Mouse (Mus musculus) embryonic facial prominence, embryonic 13.5 days (tissue): ENCODE results near the gene Ezh2. TPM values are rescaled to one million over a fixed set of nuclear protein-coding genes. Genes with fewer than 3 reads are reported as not detected.

ENCODE experiments used
- ATAC-seq: fragments of 200-750 bp; cut with Nextera tagmentation; 2 replicates; pipeline ENCODE4 v1.8.0; 2017; ENCODE audit warnings: low read depth; ENCODE audit not compliant: insufficient number of reproducible peaks, insufficient read depth, low FRiP score, low TSS enrichment
- H3K27ac ChIP-seq: fragments of 300-500 bp; sonication (generic); 2 replicates; pipeline ENCODE4 v1.5.1; 2015; ENCODE audit warnings: moderate library complexity, mild to moderate bottlenecking, inconsistent platforms
- H3K27me3 ChIP-seq: fragments of 300-500 bp; sonication (generic); 2 replicates; pipeline ENCODE4 v1.6.1; 2015; ENCODE audit warnings: mild to moderate bottlenecking, inconsistent platforms
- H3K36me3 ChIP-seq: fragments of 300-500 bp; sonication (generic); 2 replicates; pipeline ENCODE4 v1.6.1; 2015; ENCODE audit warnings: mild to moderate bottlenecking, inconsistent platforms
- H3K4me1 ChIP-seq: fragments of 300-500 bp; sonication (generic); 2 replicates; pipeline ENCODE4 v1.6.1; 2015; ENCODE audit warnings: inconsistent platforms
- H3K4me2 ChIP-seq: fragments of 300-500 bp; sonication (generic); 2 replicates; pipeline ENCODE4 v1.6.1; 2015; ENCODE audit warnings: moderate library complexity, mild to moderate bottlenecking, inconsistent platforms
- H3K4me3 ChIP-seq: fragments of 300-500 bp; sonication (generic); 2 replicates; pipeline ENCODE4 v1.5.1; 2015; ENCODE audit warnings: mild to moderate bottlenecking, inconsistent platforms
- H3K9ac ChIP-seq: fragments of 300-500 bp; sonication (generic); 2 replicates; pipeline ENCODE4 v1.6.1; 2015; ENCODE audit warnings: mild to moderate bottlenecking, inconsistent platforms
- H3K9me3 ChIP-seq: fragments of 300-500 bp; sonication (generic); 2 replicates; pipeline ENCODE4 v1.6.1; 2016; ENCODE audit warnings: inconsistent platforms
- WGBS: fragments of 180-500 bp; shearing (Covaris S2); methylation state at CpG from one replicate; pipeline ENCODE4 v1.1.7; 2015; ENCODE audit warnings: mixed read lengths; 5-methylcytosine and 5-hydroxymethylcytosine counted together
- polyA plus RNA-seq: library from polyadenylated mRNA; unstranded; fragments of >200 nt; fragmentation: Nextera tagmentation; extraction: Ambion mirVana; gene quantifications from 2 replicates; pipeline ENCODE4 v1.2.1, GENCODE M21; 2015

The Ezh2 gene
- polyA plus RNA-seq, 1 experiment from 2014 or later = 152 TPM

GRCm38 (mm10) chr6:47532547-47532946, 62.6 kb downstream of the Ezh2 start:
- 76% methylated on average over 1 of the region's 1 CpGs for WGBS
- Histone ChIP-seq H3K36me3 (peaks cover 89% of the 10 kb centered on the region), H3K4me1 (no peaks in the 10 kb centered on the region), H3K9me3 (no peaks in the 10 kb centered on the region), H3K4me3 (no peak overlapping the region), H3K9ac (no peak overlapping the region), H3K27ac (no peak overlapping the region), H3K27me3 (no peaks in the 10 kb centered on the region), H3K4me2 (no peak overlapping the region)
- no peak for ATAC-seq

DNA sequence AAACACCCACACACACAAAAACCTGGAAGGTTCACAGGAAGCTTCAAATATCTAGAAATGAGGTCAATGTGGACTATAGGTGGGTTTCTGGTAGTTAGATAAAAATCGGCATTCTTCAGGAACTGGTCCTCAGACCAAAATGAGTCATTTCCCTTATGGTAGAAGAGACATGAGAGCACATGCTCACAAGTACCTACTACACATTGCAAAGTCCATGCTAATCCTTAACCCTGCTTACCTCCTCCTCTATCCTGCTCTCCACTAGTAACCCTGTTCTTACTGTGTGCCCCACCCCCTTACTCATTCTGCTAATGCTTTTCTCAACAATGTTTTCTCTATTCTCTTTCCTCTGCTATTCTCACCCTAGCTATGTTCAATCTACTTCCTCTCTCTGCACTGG, 67.5 kb downstream of the Ezh2 start:
- Histone ChIP-seq H3K9ac (no peak overlapping the region), H3K27me3 (no peaks in the 10 kb centered on the region), H3K9me3 (no peaks in the 10 kb centered on the region), H3K4me1 (no peaks in the 10 kb centered on the region), H3K27ac (no peak overlapping the region), H3K36me3 (peaks cover 92% of the 10 kb centered on the region), H3K4me2 (no peak overlapping the region), H3K4me3 (no peak overlapping the region)
- no peak for ATAC-seq
- 78% methylated on average over 1 of the region's 1 CpGs for WGBS

DNA sequence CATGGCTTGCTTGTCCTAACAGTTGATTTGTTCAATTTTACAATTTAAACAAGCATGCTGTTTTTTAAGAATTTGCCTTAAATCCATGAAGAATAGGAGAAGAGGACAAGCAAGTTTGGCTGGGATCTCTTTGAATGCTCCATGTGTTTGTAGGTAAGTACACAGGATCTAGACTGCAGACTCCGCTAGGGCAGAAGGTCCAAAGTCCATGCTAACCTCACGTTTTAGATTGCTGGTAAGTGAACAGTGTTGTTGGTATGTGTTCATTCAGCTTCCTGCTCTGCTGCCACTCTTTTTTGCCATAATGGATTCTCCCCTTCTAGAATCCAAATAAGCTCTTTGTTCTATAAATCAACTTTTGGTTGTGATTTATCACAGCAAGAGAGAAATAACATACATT, 68.0 kb downstream of the Ezh2 start:
- Histone ChIP-seq H3K9ac (no peak overlapping the region), H3K4me3 (no peak overlapping the region), H3K4me1 (no peaks in the 10 kb centered on the region), H3K36me3 (peaks cover 92% of the 10 kb centered on the region), H3K27ac (no peak overlapping the region), H3K27me3 (no peaks in the 10 kb centered on the region), H3K9me3 (no peaks in the 10 kb centered on the region), H3K4me2 (no peak overlapping the region)
- ATAC-seq = no peak
- 79% methylated on average over 2 of the region's 2 CpGs for WGBS

DNA sequence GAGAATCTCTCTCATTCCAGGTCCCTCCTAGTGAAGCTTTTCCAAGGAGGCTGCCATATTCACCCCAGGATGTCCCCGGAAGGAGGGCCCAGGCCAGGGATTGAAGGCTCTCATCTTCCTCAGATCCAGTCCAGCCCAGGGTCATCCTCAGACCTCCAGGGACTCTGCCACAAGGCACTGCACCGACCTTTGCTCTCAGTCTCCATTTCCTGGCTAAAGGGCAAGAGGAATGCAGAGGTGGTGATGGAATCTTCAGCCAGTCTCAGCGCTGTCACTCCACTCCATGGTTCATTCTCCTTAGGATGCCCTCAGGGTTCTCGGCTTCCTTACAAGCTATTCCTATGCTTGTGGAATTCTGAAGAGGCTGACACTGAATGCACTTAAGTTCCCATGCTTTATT, 68.7 kb downstream of the Ezh2 start:
- WGBS = 57% methylated on average over 4 of the region's 4 CpGs
- H3K9me3 ChIP-seq = no peaks in the 10 kb centered on the region
- H3K27me3 ChIP-seq = no peaks in the 10 kb centered on the region
- no peak overlapping the region for H3K9ac ChIP-seq
- no peak for ATAC-seq
- no peaks in the 10 kb centered on the region for H3K4me1 ChIP-seq
- H3K4me2 ChIP-seq = no peak overlapping the region
- H3K4me3 ChIP-seq = no peak overlapping the region
- peaks cover 94% of the 10 kb centered on the region for H3K36me3 ChIP-seq
- no peak overlapping the region for H3K27ac ChIP-seq

GRCm38 (mm10) chr6:47525041-47525440, 70.1 kb downstream of the Ezh2 start:
- no peak for ATAC-seq
- peaks cover 92% of the 10 kb centered on the region for H3K36me3 ChIP-seq
- 82% methylated on average over 2 of the region's 2 CpGs for WGBS

GRCm38 (mm10) chr6:47522431-47522830, 72.7 kb downstream of the Ezh2 start:
- H3K4me1 ChIP-seq = no peaks in the 10 kb centered on the region
- peaks cover 91% of the 10 kb centered on the region for H3K36me3 ChIP-seq
- no peaks in the 10 kb centered on the region for H3K9me3 ChIP-seq
- H3K4me2 ChIP-seq = no peak overlapping the region
- H3K4me3 ChIP-seq = no peak overlapping the region
- no peaks in the 10 kb centered on the region for H3K27me3 ChIP-seq
- ATAC-seq = no peak
- no peak overlapping the region for H3K9ac ChIP-seq
- no peak overlapping the region for H3K27ac ChIP-seq
- WGBS = 94% methylated on average over 3 of the region's 3 CpGs

More at GRCm38 (mm10) chr6:47525041-47525440, 70.1 kb downstream of the Ezh2 start:
- Histone ChIP-seq H3K4me2 (no peak overlapping the region), H3K9ac (no peak overlapping the region), H3K9me3 (no peaks in the 10 kb centered on the region), H3K4me3 (no peak overlapping the region), H3K4me1 (no peaks in the 10 kb centered on the region), H3K27ac (no peak overlapping the region), H3K27me3 (no peaks in the 10 kb centered on the region)

GRCm38 (mm10) chr6:47520030-47520429, 75.1 kb downstream of the Ezh2 start:
- H3K4me1 ChIP-seq = no peaks in the 10 kb centered on the region
- no peak overlapping the region for H3K27ac ChIP-seq
- H3K36me3 ChIP-seq = peaks cover 92% of the 10 kb centered on the region
- H3K4me2 ChIP-seq = no peak overlapping the region
- ATAC-seq = no peak
- no peaks in the 10 kb centered on the region for H3K27me3 ChIP-seq
- H3K9ac ChIP-seq = no peak overlapping the region
- H3K4me3 ChIP-seq = no peak overlapping the region
- H3K9me3 ChIP-seq = no peaks in the 10 kb centered on the region
- 84% methylated on average over 2 of the region's 2 CpGs for WGBS

DNA sequence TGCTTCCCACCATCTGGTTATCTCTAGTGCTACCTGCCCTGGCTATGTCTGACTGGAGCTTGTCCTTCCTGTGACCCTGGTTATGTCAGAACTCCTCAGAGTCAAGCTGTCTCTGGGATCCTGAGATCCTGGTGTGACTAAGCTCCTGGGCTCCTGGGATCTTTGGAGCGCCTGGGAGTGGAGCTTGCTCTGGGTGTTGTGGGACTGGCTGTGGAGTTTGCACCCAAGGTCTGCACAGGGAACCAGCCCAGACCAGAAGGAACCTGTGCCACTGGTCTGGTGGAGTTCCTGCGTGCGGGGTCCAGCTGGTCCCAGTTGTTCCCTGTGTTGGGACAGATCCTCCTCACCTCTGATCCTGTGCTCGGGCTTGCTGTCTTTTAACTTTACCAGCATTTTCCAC, 100.6 kb downstream of the Ezh2 start:
- ATAC-seq = no peak
- Histone ChIP-seq H3K9me3 (no peaks in the 10 kb centered on the region), H3K4me1 (no peaks in the 10 kb centered on the region), H3K4me2 (no peak overlapping the region), H3K36me3 (peaks cover 12% of the 10 kb centered on the region; the same call in 1 of the 2 replicates), H3K4me3 (no peak overlapping the region), H3K27me3 (no peaks in the 10 kb centered on the region), H3K27ac (no peak overlapping the region), H3K9ac (no peak overlapping the region)
- 87% methylated on average over 4 of the region's 4 CpGs for WGBS

- no peaks in the 10 kb centered on the region for H3K4me1 ChIP-seq
- H3K9ac ChIP-seq = no peak overlapping the region
- peaks cover 15% of the 10 kb centered on the region for H3K36me3 ChIP-seq
- peaks cover 5% of the 10 kb centered on the region; the same call in 1 of the 2 replicates for H3K9me3 ChIP-seq
- no peak overlapping the region for H3K4me3 ChIP-seq
- H3K4me2 ChIP-seq = no peak overlapping the region
- H3K27ac ChIP-seq = no peak overlapping the region
- H3K27me3 ChIP-seq = no peaks in the 10 kb centered on the region
- no peak for ATAC-seq
- WGBS = 89% methylated on average over 1 of the region's 1 CpGs
These were observed 113.1 kb downstream of the Ezh2 start for GRCm38 (mm10) chr6:47482027-47482426.

Other genes with a start within 250 kb of the Ezh2 start
- 137 and 150 TPM in 2 replicates for gene Cul1, start 141.9 kb downstream of the Ezh2 start, polyA plus RNA-seq
- gene Pdia4, start 218.1 kb upstream of the Ezh2 start, polyA plus RNA-seq = 274 and 286 TPM in 2 replicates
- 5.7 and 6.0 TPM in 2 replicates for gene Zfp786, start 235.5 kb upstream of the Ezh2 start, polyA plus RNA-seq
- 14.1 and 14.8 TPM in 2 replicates for gene Zfp398, start 240.3 kb upstream of the Ezh2 start, polyA plus RNA-seq